Mouse (Mus musculus) lung, postnatal 0 days (tissue): Measurements from ENCODE around the gene Lman1l. TPM values are rescaled to one million over a fixed set of nuclear protein-coding genes. Genes with fewer than 3 reads are reported as not detected.

ENCODE experiments used
- ATAC-seq: fragments of 200-750 bp; cut with Nextera tagmentation; 2 replicates; pipeline ENCODE4 v1.8.0; 2017; ENCODE audit warnings: moderate library complexity
- DNase-seq: peaks from one replicate; pipeline ENCODE4 v3.0.0-alpha.2; 2016; ENCODE audit warnings: low spot score
- H3K27ac ChIP-seq: fragments of 300-500 bp; sonication (generic); 2 replicates; pipeline ENCODE4 v1.5.1; 2014; ENCODE audit warnings: antibody characterized with exemption, mild to moderate bottlenecking, low read length, mixed read lengths
- H3K27me3 ChIP-seq: fragments of 300-500 bp; sonication (generic); replicated peaks from 2 replicates; pipeline ENCODE4 v1.6.1; 2014; ENCODE audit warnings: low read length, mixed read lengths; ENCODE audit not compliant: insufficient read depth
- H3K36me3 ChIP-seq: fragments of 300-500 bp; sonication (generic); 2 replicates; pipeline ENCODE4 v1.6.1; 2014; ENCODE audit warnings: low read length, mixed read lengths; ENCODE audit not compliant: insufficient read depth
- H3K4me1 ChIP-seq: fragments of 300-500 bp; sonication (generic); 2 replicates; pipeline ENCODE4 v1.6.1; 2014; ENCODE audit warnings: antibody characterized with exemption, low read depth, low read length, mixed read lengths; ENCODE audit not compliant: insufficient read depth
- H3K4me2 ChIP-seq: fragments of 300-500 bp; sonication (generic); replicated peaks from 2 replicates; pipeline ENCODE4 v1.6.1; 2014; ENCODE audit warnings: low read depth, mild to moderate bottlenecking, low read length, moderate library complexity, mixed read lengths
- H3K4me3 ChIP-seq: fragments of 300-500 bp; sonication (generic); 2 replicates; pipeline ENCODE4 v1.5.1; 2014; ENCODE audit warnings: low read depth, low read length
- H3K9ac ChIP-seq: fragments of 300-500 bp; sonication (generic); replicated peaks from 2 replicates; pipeline ENCODE4 v1.6.1; 2014; ENCODE audit warnings: low read depth, mild to moderate bottlenecking
- H3K9me3 ChIP-seq: fragments of 300-500 bp; sonication (generic); 2 replicates; pipeline ENCODE4 v1.6.1; 2016; ENCODE audit warnings: low read length, mixed read lengths
- CTCF ChIP-seq: IDR thresholded peaks from 2 replicates; pipeline ENCODE4 v1.5.1; 2016; ENCODE audit warnings: antibody characterized with exemption, mild to moderate bottlenecking
- EP300 ChIP-seq: IDR thresholded peaks from 2 replicates; pipeline ENCODE4 v1.6.1; 2016; ENCODE audit warnings: antibody characterized with exemption, mild to moderate bottlenecking, control low read depth
- WGBS: fragments of 180-500 bp; shearing (Covaris S2); extraction: QIAGEN DNeasy Blood & Tissue Kit; methylation state at CpG from one replicate; pipeline ENCODE4 v1.1.7; 2014; 5-methylcytosine and 5-hydroxymethylcytosine counted together
- polyA plus RNA-seq: library from polyadenylated mRNA; unstranded; fragments of >200 nt; fragmentation: Nextera tagmentation; extraction: Ambion mirVana; gene quantifications from 2 replicates; pipeline ENCODE4 v1.2.1, GENCODE M21; 2015

Gene Lman1l
- polyA plus RNA-seq, 1 experiment from 2014 or later: not detected

- WGBS: 88% methylated on average over 11 of the region's 11 CpGs
- TF ChIP-seq CTCF (no peak), EP300 (no peak)
- H3K36me3 ChIP-seq: peaks cover 29% of the 10 kb centered on the region
- no peaks in the 10 kb centered on the region for H3K4me1 ChIP-seq
- no peak overlapping the region for H3K27ac ChIP-seq
- H3K9ac ChIP-seq: no peak overlapping the region
- DNase-seq (peak; percentile 3), ATAC-seq (no peak)
- no peak overlapping the region for H3K4me3 ChIP-seq
- no peaks in the 10 kb centered on the region for H3K27me3 ChIP-seq
- no peaks in the 10 kb centered on the region for H3K9me3 ChIP-seq
- H3K4me2 ChIP-seq: no peak overlapping the region
Observed at GRCm38 (mm10) chr9:57627892-57628291, 7.3 kb upstream of the Lman1l start.

DNA sequence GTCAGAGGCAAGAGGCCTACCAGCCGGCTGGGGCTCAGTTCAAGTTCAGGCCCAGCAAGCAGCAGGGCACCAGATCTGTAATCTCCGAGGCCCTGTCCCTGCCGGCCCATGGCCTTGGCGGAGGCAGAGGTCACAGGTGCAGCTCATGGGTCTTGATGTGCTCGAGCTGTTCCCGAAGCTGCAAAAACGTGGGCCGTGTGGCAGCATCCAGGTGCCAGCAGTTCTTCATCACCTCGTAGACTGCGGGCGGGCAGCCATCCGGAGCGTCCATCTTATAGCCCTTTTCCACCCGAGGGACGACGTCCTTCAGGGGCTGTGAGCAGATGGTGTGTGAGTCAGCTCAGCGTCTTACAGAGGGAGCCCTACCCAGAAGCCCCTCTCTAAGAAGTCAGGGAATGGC is 6.6 kb upstream of the Lman1l start:
- no peaks in the 10 kb centered on the region for H3K4me1 ChIP-seq
- H3K36me3 ChIP-seq: peaks cover 29% of the 10 kb centered on the region
- DNase-seq (no peak), ATAC-seq (no peak)
- H3K9ac ChIP-seq: no peak overlapping the region
- no peaks in the 10 kb centered on the region for H3K27me3 ChIP-seq
- H3K9me3 ChIP-seq: no peaks in the 10 kb centered on the region
- H3K4me2 ChIP-seq: no peak overlapping the region
- no peak for TF ChIP-seq EP300
- H3K4me3 ChIP-seq: no peak overlapping the region
- 89% methylated on average over 17 of the region's 17 CpGs for WGBS
- no peak overlapping the region for H3K27ac ChIP-seq

DNA sequence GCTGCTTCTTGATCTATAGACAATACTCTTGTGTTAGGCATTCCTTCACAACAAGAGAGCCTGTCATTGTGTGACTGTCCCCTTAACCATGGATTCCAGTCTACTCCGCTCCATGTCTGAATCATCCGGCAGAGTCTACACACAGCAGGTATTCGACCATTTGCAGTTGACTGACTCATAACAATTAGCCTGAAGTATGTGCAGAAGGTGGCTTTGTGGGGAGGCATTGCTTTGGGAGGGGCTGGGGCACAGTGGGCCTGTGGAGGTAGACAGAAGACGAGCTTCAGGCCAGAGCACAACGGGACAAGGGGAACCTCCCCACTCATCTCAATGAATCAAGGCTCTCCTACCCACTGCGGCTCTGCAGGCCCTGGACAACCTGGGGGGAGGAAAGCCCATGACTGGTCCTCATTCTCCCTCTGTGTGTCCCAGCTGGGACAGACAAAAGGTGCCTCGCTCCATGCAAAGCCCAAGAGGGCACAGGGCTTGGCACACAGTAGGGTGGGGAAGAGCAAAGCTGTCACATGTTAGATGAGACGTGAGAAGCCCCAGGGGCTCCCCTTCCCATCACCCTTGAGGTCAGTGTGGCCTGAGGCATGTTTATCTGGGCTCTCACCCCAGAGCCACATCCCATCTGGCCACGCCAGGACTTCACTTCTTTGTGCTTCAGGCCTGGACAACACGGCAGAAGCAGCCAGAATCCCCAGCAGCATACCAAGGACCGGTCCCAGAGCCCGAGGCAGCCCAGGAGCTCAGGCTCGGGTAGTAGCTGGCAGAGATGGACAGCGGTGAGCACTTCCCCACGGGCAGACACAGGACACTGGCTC is 5.3 kb upstream of the Lman1l start:
- no peak for ATAC-seq
- H3K4me2 ChIP-seq: no peak overlapping the region
- no peak overlapping the region for H3K27ac ChIP-seq
- no peak overlapping the region for H3K4me3 ChIP-seq
- peaks cover 29% of the 10 kb centered on the region for H3K36me3 ChIP-seq
- peak; percentile 2 for DNase-seq
- WGBS: 87% methylated on average over 15 of the region's 15 CpGs
- H3K9me3 ChIP-seq: no peaks in the 10 kb centered on the region
- no peaks in the 10 kb centered on the region for H3K27me3 ChIP-seq
- TF ChIP-seq CTCF (no peak), EP300 (no peak)
- no peak overlapping the region for H3K9ac ChIP-seq
- H3K4me1 ChIP-seq: no peaks in the 10 kb centered on the region

GRCm38 (mm10) chr9:57624295-57624694 is 3.7 kb upstream of the Lman1l start:
- no peak for TF ChIP-seq EP300
- TF ChIP-seq CTCF: no peak
- Histone ChIP-seq H3K9ac (no peak overlapping the region), H3K36me3 (peaks cover 29% of the 10 kb centered on the region), H3K4me2 (no peak overlapping the region), H3K27ac (no peak overlapping the region), H3K27me3 (no peaks in the 10 kb centered on the region), H3K9me3 (no peaks in the 10 kb centered on the region), H3K4me3 (no peak overlapping the region), H3K4me1 (no peaks in the 10 kb centered on the region)
- DNase-seq (no peak), ATAC-seq (no peak)
- WGBS: 77% methylated on average over 7 of the region's 7 CpGs

GRCm38 (mm10) chr9:57618854-57619253 is 1.7 kb downstream of the Lman1l start:
- no peak overlapping the region for H3K27ac ChIP-seq
- H3K9me3 ChIP-seq: no peaks in the 10 kb centered on the region
- H3K36me3 ChIP-seq: no peaks in the 10 kb centered on the region
- no peaks in the 10 kb centered on the region for H3K4me1 ChIP-seq
- no peak overlapping the region for H3K4me3 ChIP-seq
- no peaks in the 10 kb centered on the region for H3K27me3 ChIP-seq
- no peak for TF ChIP-seq CTCF
- no peak for TF ChIP-seq EP300
- WGBS: 63% methylated on average over 8 of the region's 8 CpGs
- no peak overlapping the region for H3K4me2 ChIP-seq
- H3K9ac ChIP-seq: no peak overlapping the region
- DNase-seq: no peak
- no peak for ATAC-seq

GRCm38 (mm10) chr9:57617556-57618169 is 2.9 kb downstream of the Lman1l start:
- H3K9me3 ChIP-seq: no peaks in the 10 kb centered on the region
- 59% methylated on average over 8 of the region's 8 CpGs for WGBS
- no peak overlapping the region for H3K4me3 ChIP-seq
- no peak overlapping the region for H3K27ac ChIP-seq
- no peaks in the 10 kb centered on the region for H3K36me3 ChIP-seq
- TF ChIP-seq EP300: no peak
- no peak for TF ChIP-seq CTCF
- ATAC-seq (no peak), DNase-seq (no peak)
- no peaks in the 10 kb centered on the region for H3K4me1 ChIP-seq
- no peak overlapping the region for H3K4me2 ChIP-seq
- no peak overlapping the region for H3K9ac ChIP-seq
- H3K27me3 ChIP-seq: no peaks in the 10 kb centered on the region
